ENCODE assay signal across 21 mouse cellular contexts in the genomic region with DNA sequence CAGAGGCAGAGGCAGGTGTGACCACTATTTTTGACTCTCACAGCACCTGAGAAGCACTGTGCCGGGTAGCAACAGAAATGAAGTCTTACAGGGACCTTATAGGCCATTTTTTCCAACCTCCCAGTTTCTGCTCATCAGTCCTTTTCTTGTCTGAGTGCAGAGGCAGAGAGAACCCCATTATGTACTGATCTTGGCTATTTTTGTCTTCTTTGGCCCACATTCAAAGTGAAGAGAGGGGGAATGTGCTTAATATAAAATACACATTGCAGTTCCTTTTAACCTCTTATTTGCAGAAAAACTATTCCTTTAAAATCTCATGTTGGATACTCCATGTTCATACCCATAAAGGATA.
DNase-seq lines count a peak whose midpoint lies in the region; ATAC-seq and TF ChIP-seq lines count a peak whose summit lies in the region.
"Had no signal": no experiment of that assay in that cellular context is flagged by ENCODE, and none has a peak within 500 bp of the region (broad histone marks: within the 10 kb centered on the region; RNA-seq: fewer than 3 reads in every experiment).

No protein-coding gene starts in this region.

- TF ChIP-seq POLR2A in cortical plate, adult 2 months (IDR thresholded peaks at IDR 0.05; ENCODE audit: extremely low read depth, insufficient read depth, low read length): 0 out of 2 replicates have a peak, but pooled peaks have one; percentile 37

- ATAC-seq in heart, embryonic 11.5 days (replicated peaks; ENCODE audit: insufficient number of reproducible peaks, low FRiP score, low TSS enrichment): no peak
- ATAC-seq in intestine, embryonic 15.5 days: no peak
- no peak for ATAC-seq in intestine, postnatal 0 days
- ATAC-seq: forebrain, embryonic 14.5 days had no signal

- DNase-seq in heart, embryonic 10.5 days (ENCODE audit: low spot score): no peak
- peak; percentile 16 for DNase-seq in lung, postnatal 10 days
- DNase-seq in lung, postnatal 25 days (ENCODE audit: low spot score): no peak
- no peak for DNase-seq in layer of hippocampus, postnatal 10 days (ENCODE audit: low spot score in 2 of 2)
- DNase-seq: adrenal gland, adult 8-10 months; cerebellum, adult 11-12 months; kidney, adult 11 months; kidney, postnatal 14 days; retina, postnatal 1 day; right cerebral cortex, postnatal 4 days; thymus, adult 2 months had no signal

- H3K27ac ChIP-seq in heart, embryonic 10.5 days: no peak overlapping the region; the same call in 1 of the 2 replicates
- no peak overlapping the region for H3K27ac ChIP-seq in heart, embryonic 11.5 days (ENCODE audit: low read depth, low read length)
- H3K27ac ChIP-seq in intestine, embryonic 15.5 days: peak overlapping the region; percentile 40; the same call in 1 of the 2 replicates
- H3K27ac ChIP-seq in intestine, postnatal 0 days (ENCODE audit: low read depth, low read length): no peak overlapping the region
- H3K27ac ChIP-seq in cortical plate, adult 2 months (ENCODE audit: insufficient read depth, low read length): peak overlapping the region; percentile 89
- H3K27ac ChIP-seq: hindbrain, embryonic 14.5 days; limb, embryonic 15.5 days; neural tube, embryonic 15.5 days had no signal

- H3K9me3 ChIP-seq in heart, embryonic 10.5 days: no peaks in the 10 kb centered on the region
- H3K9me3 ChIP-seq in heart, embryonic 11.5 days (replicated peaks; ENCODE audit: control insufficient read depth, low read length): no peaks in the 10 kb centered on the region
- no peaks in the 10 kb centered on the region for H3K9me3 ChIP-seq in intestine, embryonic 15.5 days
- no peaks in the 10 kb centered on the region for H3K9me3 ChIP-seq in intestine, postnatal 0 days (ENCODE audit: control insufficient read depth)
- H3K9me3 ChIP-seq: limb, embryonic 15.5 days; neural tube, embryonic 15.5 days had no signal

- H3K4me3 ChIP-seq in heart, embryonic 10.5 days: 0 out of 2 replicates have a peak overlapping the region, but pooled peaks have one; percentile 3
- H3K4me3 ChIP-seq in heart, embryonic 11.5 days (ENCODE audit: low read depth, low read length): no peak overlapping the region
- no peak overlapping the region for H3K4me3 ChIP-seq in intestine, embryonic 15.5 days (replicated peaks)
- H3K4me3 ChIP-seq in intestine, postnatal 0 days (ENCODE audit: low read depth, low read length): no peak overlapping the region
- H3K4me3 ChIP-seq in cortical plate, adult 2 months (ENCODE audit: insufficient read depth, low read length): peak overlapping the region; percentile 66
- H3K4me3 ChIP-seq: erythroblast, embryonic 14.5 days; limb, embryonic 15.5 days; myocyte; neural tube, embryonic 15.5 days had no signal

- H3K4me1 ChIP-seq in heart, embryonic 10.5 days: peaks cover 16% of the 10 kb centered on the region
- H3K4me1 ChIP-seq in heart, embryonic 11.5 days (ENCODE audit: control insufficient read depth, insufficient read depth, low read length): peaks cover 2% of the 10 kb centered on the region; the same call in 1 of the 2 replicates
- 0 out of 2 replicates have a peak, but pooled peaks cover 5% of the 10 kb centered on the region for H3K4me1 ChIP-seq in intestine, embryonic 15.5 days (replicated peaks)
- no peaks in the 10 kb centered on the region for H3K4me1 ChIP-seq in intestine, postnatal 0 days (replicated peaks; ENCODE audit: control insufficient read depth, insufficient read depth, low read length)
- 0 out of 2 replicates have a peak, but pooled peaks cover 1% of the 10 kb centered on the region for H3K4me1 ChIP-seq in cortical plate, adult 2 months (ENCODE audit: control insufficient read depth, insufficient read depth, low read length)

- no peaks in the 10 kb centered on the region for H3K36me3 ChIP-seq in heart, embryonic 10.5 days
- no peaks in the 10 kb centered on the region for H3K36me3 ChIP-seq in heart, embryonic 11.5 days (ENCODE audit: control insufficient read depth, insufficient read depth, low read length)
- H3K36me3 ChIP-seq in intestine, embryonic 15.5 days: no peaks in the 10 kb centered on the region
- H3K36me3 ChIP-seq in intestine, postnatal 0 days (ENCODE audit: control insufficient read depth, insufficient read depth): no peaks in the 10 kb centered on the region
- H3K36me3 ChIP-seq: limb, embryonic 15.5 days; neural tube, embryonic 15.5 days had no signal

- TF ChIP-seq CTCF in intestine, postnatal 0 days (IDR thresholded peaks at IDR 0.05; ENCODE audit: low read depth): no peak
- TF ChIP-seq CTCF in cortical plate, adult 2 months (IDR thresholded peaks at IDR 0.05; ENCODE audit: extremely low read depth, insufficient read depth, low read length): no peak

- WGBS in heart, embryonic 10.5 days: 65% methylated on average over 1 of the region's 1 CpGs
- 91% methylated on average over 1 of the region's 1 CpGs for WGBS in heart, embryonic 11.5 days (ENCODE audit: insufficient replicate concordance)
- 72% methylated on average over 1 of the region's 1 CpGs for WGBS in intestine, embryonic 15.5 days
- WGBS in intestine, postnatal 0 days: 60% methylated on average over 1 of the region's 1 CpGs

- H3K4me2 ChIP-seq in heart, embryonic 11.5 days: no peak overlapping the region
- no peak overlapping the region for H3K4me2 ChIP-seq in intestine, embryonic 15.5 days (replicated peaks)
- no peak overlapping the region for H3K4me2 ChIP-seq in intestine, postnatal 0 days (replicated peaks; ENCODE audit: low read depth)
- H3K4me2 ChIP-seq: hindbrain, embryonic 14.5 days; limb, embryonic 15.5 days; neural tube, embryonic 15.5 days had no signal

- H3K27me3 ChIP-seq in heart, embryonic 10.5 days (ENCODE audit: insufficient read depth, poor library complexity, severe bottlenecking): no peaks in the 10 kb centered on the region
- no peaks in the 10 kb centered on the region for H3K27me3 ChIP-seq in heart, embryonic 11.5 days (ENCODE audit: control insufficient read depth, insufficient read depth, low read length)
- H3K27me3 ChIP-seq in intestine, embryonic 15.5 days (replicated peaks): no peaks in the 10 kb centered on the region
- no peaks in the 10 kb centered on the region for H3K27me3 ChIP-seq in intestine, postnatal 0 days (replicated peaks; ENCODE audit: control insufficient read depth, insufficient read depth, low read length)
- H3K27me3 ChIP-seq: limb, embryonic 15.5 days; neural tube, embryonic 15.5 days had no signal

- H3K9ac ChIP-seq in heart, embryonic 11.5 days (ENCODE audit: low read depth, low read length): no peak overlapping the region
- no peak overlapping the region for H3K9ac ChIP-seq in intestine, embryonic 15.5 days
- no peak overlapping the region for H3K9ac ChIP-seq in intestine, postnatal 0 days (ENCODE audit: low read depth, low read length)
- H3K9ac ChIP-seq: hindbrain, embryonic 14.5 days; limb, embryonic 15.5 days; neural tube, embryonic 15.5 days had no signal

Comparison
In these comparisons a context has a peak if more than half of its experiments do, and no peak if none do; other contexts are left out.
1. H3K27ac ChIP-seq: peak in intestine, embryonic 15.5 days (single experiment) and cortical plate, adult 2 months (single experiment); none in heart, embryonic 10.5 days (single experiment), heart, embryonic 11.5 days (single experiment) and intestine, postnatal 0 days (single experiment).
2. H3K4me3 ChIP-seq: peak in heart, embryonic 10.5 days (single experiment) and cortical plate, adult 2 months (single experiment); none in heart, embryonic 11.5 days (single experiment), intestine, embryonic 15.5 days (single experiment) and intestine, postnatal 0 days (single experiment).